Mouse (Mus musculus) MEL (cell line): ENCODE measurements at regions not wholly inside any gene's neighbourhood (a gene's known extent, or its start where the extent isn't known, plus 50 kb on each side); places are given as distances from the start of the nearest gene placed in this dataset.

Experiments
- CHD2 ChIP-seq: IDR thresholded peaks from 2 replicates; pipeline ENCODE4 v1.6.1; 2011; ENCODE audit warnings: low read length, improper control_type of control experiment
- EP300 ChIP-seq, 2 experiments: IDR thresholded peaks; 2 replicates each; pipeline ENCODE4 v1.6.1; 2011; ENCODE audit warnings: improper control_type of control experiment in 2 of 2, low read length in 2 of 2, low read depth in 1 of 2, mild to moderate bottlenecking in 1 of 2
- MYC ChIP-seq: IDR thresholded peaks from 2 replicates; pipeline ENCODE4 v1.6.1; 2011; ENCODE audit warnings: low read depth, mild to moderate bottlenecking, low read length, improper control_type of control experiment, moderate library complexity
- POLR2AphosphoS5 ChIP-seq: IDR thresholded peaks from 2 replicates; pipeline ENCODE4 v1.6.1; 2012; ENCODE audit warnings: low read depth, borderline replicate concordance, mild to moderate bottlenecking, inconsistent platforms, low read length, moderate library complexity, mixed read lengths
- SMC3 ChIP-seq: IDR thresholded peaks from 2 replicates; pipeline ENCODE4 v1.6.1; 2011; ENCODE audit warnings: low read depth, low read length, improper control_type of control experiment
- TCF12 ChIP-seq: IDR thresholded peaks from 2 replicates; pipeline ENCODE4 v1.6.1; 2014; ENCODE audit warnings: low read depth, mild to moderate bottlenecking, inconsistent platforms, low read length, improper control_type of control experiment, moderate library complexity
- UBTF ChIP-seq: IDR thresholded peaks from 2 replicates; pipeline ENCODE4 v1.6.1; 2012; ENCODE audit warnings: low read depth, mild to moderate bottlenecking, inconsistent platforms, low read length, improper control_type of control experiment, moderate library complexity, borderline replicate concordance; ENCODE audit not compliant: insufficient read depth

DNA sequence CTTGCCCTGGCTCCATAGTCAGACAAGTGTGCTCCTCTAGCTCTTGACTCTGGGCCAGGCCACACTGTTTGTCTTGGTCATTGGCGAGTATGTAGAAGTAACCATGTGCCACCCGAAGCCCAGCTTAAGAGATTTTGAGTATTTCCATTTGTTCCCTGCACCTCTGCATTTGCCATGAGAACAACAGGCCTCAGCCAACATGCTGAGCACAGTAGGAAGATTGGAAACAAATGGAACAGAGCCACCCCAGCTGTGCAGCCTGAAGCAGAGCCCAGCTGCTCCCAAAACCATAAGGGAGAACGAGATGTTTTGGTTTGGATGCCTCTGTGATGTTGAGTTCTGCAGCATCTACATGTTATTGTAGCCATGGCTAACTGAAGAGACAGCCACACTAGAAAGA, 433.1 kb upstream of the Gm6657 start:
- TF ChIP-seq CHD2, result no peak
- TF ChIP-seq UBTF, result no peak
- TF ChIP-seq MYC, result no peak
- no peak for TF ChIP-seq POLR2AphosphoS5
- no peak for TF ChIP-seq EP300 (IDR thresholded peaks at IDR 0.05; ENCODE audit: low read depth in 1 of 2, low read length in 2 of 2)
- TF ChIP-seq TCF12, result no peak
- no peak for TF ChIP-seq SMC3
